Mouse (Mus musculus) adrenal gland, adult (tissue): ENCODE results near the gene Gm9046.
"Not testable (repeated sequence)": the region's sequence is repeated elsewhere in the genome, so short reads cannot be mapped to it uniquely, and the experiment has no call there.

Experiments used
- DNase-seq, 2 experiments: peaks; one replicate each; pipeline ENCODE4 v3.0.0; 2022 to 2023; ENCODE audit warnings: low spot score in 1 of 2; ENCODE audit not compliant: inconsistent age in 2 of 2

The Gm9046 gene

GRCm38 (mm10) chr10:118343155-118343554, at the start of gene Gm9046:
Gene Gm9046, minus strand, starts transcription at chr10:118343255.
- not testable (repeated sequence) for DNase-seq

GRCm38 (mm10) chr10:118370443-118370842, 27.4 kb upstream of the Gm9046 start:
- peak; percentile 74 to 91 for DNase-seq

GRCm38 (mm10) chr10:118369518-118369917, 26.5 kb upstream of the Gm9046 start:
- no peak for DNase-seq

GRCm38 (mm10) chr10:118354005-118354404, 10.9 kb upstream of the Gm9046 start, which contains the start of gene Gm9049:
Gene Gm9049, minus strand, starts transcription at chr10:118354105.
- DNase-seq: not testable (repeated sequence)

- DNase-seq: not testable (repeated sequence)
Measured at GRCm38 (mm10) chr10:118348579-118348978, 5.5 kb upstream of the Gm9046 start, which contains the start of gene Gm9048. Gene Gm9048, minus strand, starts transcription at chr10:118348679.

- not testable (repeated sequence) for DNase-seq
Measured at GRCm38 (mm10) chr10:118337731-118338130, 5.3 kb downstream of the Gm9046 start, which contains the start of gene Gm9045. Gene Gm9045, minus strand, starts transcription at chr10:118337831.

- not testable (repeated sequence) for DNase-seq
Measured at GRCm38 (mm10) chr10:118332308-118332707, 10.7 kb downstream of the Gm9046 start, which contains the start of gene Gm9044. Gene Gm9044, minus strand, starts transcription at chr10:118332408.

GRCm38 (mm10) chr10:118326869-118327268, 16.2 kb downstream of the Gm9046 start, which contains the start of gene Gm9040:
Gene Gm9040, minus strand, starts transcription at chr10:118326969.
- not testable (repeated sequence) for DNase-seq

GRCm38 (mm10) chr10:118319024-118319423, 24.0 kb downstream of the Gm9046 start:
- no peak for DNase-seq

- not testable (repeated sequence) for DNase-seq
Measured at GRCm38 (mm10) chr10:118302133-118302532, 40.9 kb downstream of the Gm9046 start.

GRCm38 (mm10) chr10:118294938-118295337, 48.1 kb downstream of the Gm9046 start, which contains the start of gene Iltifb:
Gene Iltifb, minus strand, starts transcription at chr10:118295038.
- DNase-seq: no peak
